Mouse (Mus musculus): Measurements from ENCODE around the gene Hdac7.

The Hdac7 gene

GRCm38 (mm10) chr15:97813452-97814204 is 30.7 kb downstream of the Hdac7 start:
- DNase-seq (ENCODE audit: low read depth) = no peak

- no peak for DNase-seq (ENCODE audit: low read depth)
Observed at GRCm38 (mm10) chr15:97812875-97813274, 31.4 kb downstream of the Hdac7 start.

GRCm38 (mm10) chr15:97812126-97812525 is 32.2 kb downstream of the Hdac7 start:
- no peak for DNase-seq (ENCODE audit: low read depth)

GRCm38 (mm10) chr15:97811307-97811706 is 33.0 kb downstream of the Hdac7 start:
- DNase-seq (ENCODE audit: low read depth) = no peak

GRCm38 (mm10) chr15:97810399-97810798 is 33.9 kb downstream of the Hdac7 start:
- no peak for DNase-seq (ENCODE audit: low read depth)

- DNase-seq (ENCODE audit: low read depth) = no peak
Observed at GRCm38 (mm10) chr15:97809942-97810341, 34.4 kb downstream of the Hdac7 start.

GRCm38 (mm10) chr15:97809206-97809605 is 35.1 kb downstream of the Hdac7 start:
- no peak for DNase-seq (ENCODE audit: low read depth)

GRCm38 (mm10) chr15:97808532-97808931 is 35.8 kb downstream of the Hdac7 start:
- no peak for DNase-seq (ENCODE audit: low read depth)

GRCm38 (mm10) chr15:97807867-97808266 is 36.4 kb downstream of the Hdac7 start:
- no peak for DNase-seq (ENCODE audit: low read depth)

GRCm38 (mm10) chr15:97802575-97802974 is 41.7 kb downstream of the Hdac7 start:
- no peak for DNase-seq (ENCODE audit: low read depth)

- no peak for DNase-seq (ENCODE audit: low read depth)
Observed at GRCm38 (mm10) chr15:97801811-97802210, 42.5 kb downstream of the Hdac7 start.

GRCm38 (mm10) chr15:97800853-97801252 is 43.4 kb downstream of the Hdac7 start:
- DNase-seq (ENCODE audit: low read depth) = no peak

- no peak for DNase-seq (ENCODE audit: low read depth)
Observed at GRCm38 (mm10) chr15:97799446-97799845, 44.9 kb downstream of the Hdac7 start.

- DNase-seq (ENCODE audit: low read depth) = no peak
Observed at GRCm38 (mm10) chr15:97798134-97798533, 46.2 kb downstream of the Hdac7 start.

GRCm38 (mm10) chr15:97796674-97797310 is 47.5 kb downstream of the Hdac7 start:
- DNase-seq (ENCODE audit: low read depth) = no peak

GRCm38 (mm10) chr15:97795559-97796235 is 48.6 kb downstream of the Hdac7 start:
- DNase-seq (ENCODE audit: low read depth) = no peak

- DNase-seq (ENCODE audit: low read depth) = no peak
Observed at GRCm38 (mm10) chr15:97794268-97794667, 50.0 kb downstream of the Hdac7 start.

GRCm38 (mm10) chr15:97793386-97794153 is 50.7 kb downstream of the Hdac7 start:
- no peak for DNase-seq (ENCODE audit: low read depth)

- DNase-seq (ENCODE audit: low read depth) = no peak
Observed at GRCm38 (mm10) chr15:97791126-97791700, 53.1 kb downstream of the Hdac7 start.

- no peak for DNase-seq (ENCODE audit: low read depth)
Observed at GRCm38 (mm10) chr15:97789761-97790505, 54.4 kb downstream of the Hdac7 start.

GRCm38 (mm10) chr15:97788821-97789220 is 55.5 kb downstream of the Hdac7 start:
- no peak for DNase-seq (ENCODE audit: low read depth)

Measured in c-Kit-positive CD71-negative TER-119-negative erythroid progenitor cells, embryonic 14.5 days (primary cell).